Mouse (Mus musculus): Measurements from ENCODE around the gene Bri3. TPM values are rescaled to one million over a fixed set of nuclear protein-coding genes. Genes with fewer than 3 reads are reported as not detected.

The Bri3 gene
- polyA plus RNA-seq, 1 experiment = 90.6 TPM

DNA sequence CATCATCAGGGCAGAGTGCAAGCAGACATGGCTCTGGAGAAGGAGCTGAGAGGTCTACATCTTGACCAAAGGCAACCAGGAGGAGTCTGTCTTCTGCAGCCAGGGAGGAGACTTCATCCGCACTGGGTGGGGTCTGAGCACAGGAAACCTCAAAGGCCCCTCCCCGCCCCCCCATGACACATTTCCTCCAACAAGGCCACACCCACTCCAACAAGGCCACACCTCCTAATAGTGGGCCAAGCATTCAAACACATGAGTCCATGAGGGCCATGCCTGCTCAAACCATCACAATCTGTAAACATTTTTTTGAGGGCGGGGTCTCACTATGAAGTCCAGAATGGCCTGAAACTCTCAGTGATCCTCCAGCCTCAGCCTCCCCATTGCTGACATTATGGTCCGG, 135.2 kb downstream of the Bri3 start:
- TF ChIP-seq CTCF (IDR thresholded peaks at IDR 0.05; ENCODE audit: borderline replicate concordance, insufficient read depth, low read length) (no peak), POLR2A (IDR thresholded peaks at IDR 0.05; ENCODE audit: low read depth, low read length) (no peak)

GRCm38 (mm10) chr5:144380689-144381088, 136.5 kb downstream of the Bri3 start:
- Histone ChIP-seq H3K4me1 (ENCODE audit: control insufficient read depth, insufficient read depth, low read length) (no peaks in the 10 kb centered on the region), H3K27ac (ENCODE audit: insufficient read depth, low read length) (no peak overlapping the region), H3K4me3 (ENCODE audit: insufficient read depth, low read length) (no peak overlapping the region)
- TF ChIP-seq CTCF (IDR thresholded peaks at IDR 0.05; ENCODE audit: borderline replicate concordance, insufficient read depth, low read length) (no peak), POLR2A (IDR thresholded peaks at IDR 0.05; ENCODE audit: low read depth, low read length) (no peak)

More for the DNA sequence above, 135.2 kb downstream of the Bri3 start:
- no peak overlapping the region for H3K4me3 ChIP-seq (ENCODE audit: insufficient read depth, low read length)
- no peak overlapping the region for H3K27ac ChIP-seq (ENCODE audit: insufficient read depth, low read length)
- no peaks in the 10 kb centered on the region for H3K4me1 ChIP-seq (ENCODE audit: control insufficient read depth, insufficient read depth, low read length)

- TF ChIP-seq POLR2A (IDR thresholded peaks at IDR 0.05; ENCODE audit: low read depth, low read length) (no peak), CTCF (IDR thresholded peaks at IDR 0.05; ENCODE audit: borderline replicate concordance, insufficient read depth, low read length) (no peak)
- H3K27ac ChIP-seq (ENCODE audit: insufficient read depth, low read length) = no peak overlapping the region
- no peak overlapping the region for H3K4me3 ChIP-seq (ENCODE audit: insufficient read depth, low read length)
- H3K4me1 ChIP-seq (ENCODE audit: control insufficient read depth, insufficient read depth, low read length) = no peaks in the 10 kb centered on the region
These were observed 137.5 kb downstream of the Bri3 start for GRCm38 (mm10) chr5:144381782-144382181.

- Histone ChIP-seq H3K27ac (ENCODE audit: insufficient read depth, low read length) (no peak overlapping the region), H3K4me1 (ENCODE audit: control insufficient read depth, insufficient read depth, low read length) (no peaks in the 10 kb centered on the region), H3K4me3 (ENCODE audit: insufficient read depth, low read length) (no peak overlapping the region)
- no peak for TF ChIP-seq CTCF (IDR thresholded peaks at IDR 0.05; ENCODE audit: borderline replicate concordance, insufficient read depth, low read length)
- no peak for TF ChIP-seq POLR2A (IDR thresholded peaks at IDR 0.05; ENCODE audit: low read depth, low read length)
These were observed 139.7 kb downstream of the Bri3 start for GRCm38 (mm10) chr5:144383936-144384335.

GRCm38 (mm10) chr5:144387851-144388250, 143.6 kb downstream of the Bri3 start:
- H3K27ac ChIP-seq (ENCODE audit: insufficient read depth, low read length) = no peak overlapping the region
- no peak overlapping the region for H3K4me3 ChIP-seq (ENCODE audit: insufficient read depth, low read length)
- H3K4me1 ChIP-seq (ENCODE audit: control insufficient read depth, insufficient read depth, low read length) = no peaks in the 10 kb centered on the region
- TF ChIP-seq POLR2A (IDR thresholded peaks at IDR 0.05; ENCODE audit: low read depth, low read length) (no peak), CTCF (IDR thresholded peaks at IDR 0.05; ENCODE audit: borderline replicate concordance, insufficient read depth, low read length) (no peak)

GRCm38 (mm10) chr5:144394142-144394541, 149.9 kb downstream of the Bri3 start:
- Histone ChIP-seq H3K4me3 (ENCODE audit: insufficient read depth, low read length) (no peak overlapping the region), H3K27ac (ENCODE audit: insufficient read depth, low read length) (no peak overlapping the region), H3K4me1 (ENCODE audit: control insufficient read depth, insufficient read depth, low read length) (no peaks in the 10 kb centered on the region)
- TF ChIP-seq CTCF (IDR thresholded peaks at IDR 0.05; ENCODE audit: borderline replicate concordance, insufficient read depth, low read length) (no peak), POLR2A (IDR thresholded peaks at IDR 0.05; ENCODE audit: low read depth, low read length) (no peak)

GRCm38 (mm10) chr5:144397566-144397965, 153.3 kb downstream of the Bri3 start:
- no peak for TF ChIP-seq CTCF (IDR thresholded peaks at IDR 0.05; ENCODE audit: borderline replicate concordance, insufficient read depth, low read length)
- no peak for TF ChIP-seq POLR2A (IDR thresholded peaks at IDR 0.05; ENCODE audit: low read depth, low read length)
- Histone ChIP-seq H3K4me3 (ENCODE audit: insufficient read depth, low read length) (no peak overlapping the region), H3K4me1 (ENCODE audit: control insufficient read depth, insufficient read depth, low read length) (no peaks in the 10 kb centered on the region), H3K27ac (ENCODE audit: insufficient read depth, low read length) (no peak overlapping the region)

- H3K4me3 ChIP-seq (ENCODE audit: insufficient read depth, low read length) = no peak overlapping the region
- TF ChIP-seq CTCF (IDR thresholded peaks at IDR 0.05; ENCODE audit: borderline replicate concordance, insufficient read depth, low read length) = no peak
- H3K4me1 ChIP-seq (ENCODE audit: control insufficient read depth, insufficient read depth, low read length) = no peaks in the 10 kb centered on the region
- H3K27ac ChIP-seq (ENCODE audit: insufficient read depth, low read length) = no peak overlapping the region
These were observed 156.6 kb downstream of the Bri3 start for GRCm38 (mm10) chr5:144400821-144401220.

- Histone ChIP-seq H3K4me3 (ENCODE audit: insufficient read depth, low read length) (no peak overlapping the region), H3K4me1 (ENCODE audit: control insufficient read depth, insufficient read depth, low read length) (no peaks in the 10 kb centered on the region), H3K27ac (ENCODE audit: insufficient read depth, low read length) (no peak overlapping the region)
- TF ChIP-seq POLR2A (IDR thresholded peaks at IDR 0.05; ENCODE audit: low read depth, low read length) (no peak), CTCF (IDR thresholded peaks at IDR 0.05; ENCODE audit: borderline replicate concordance, insufficient read depth, low read length) (no peak)
These were observed 162.0 kb downstream of the Bri3 start for GRCm38 (mm10) chr5:144406256-144406655.

DNA sequence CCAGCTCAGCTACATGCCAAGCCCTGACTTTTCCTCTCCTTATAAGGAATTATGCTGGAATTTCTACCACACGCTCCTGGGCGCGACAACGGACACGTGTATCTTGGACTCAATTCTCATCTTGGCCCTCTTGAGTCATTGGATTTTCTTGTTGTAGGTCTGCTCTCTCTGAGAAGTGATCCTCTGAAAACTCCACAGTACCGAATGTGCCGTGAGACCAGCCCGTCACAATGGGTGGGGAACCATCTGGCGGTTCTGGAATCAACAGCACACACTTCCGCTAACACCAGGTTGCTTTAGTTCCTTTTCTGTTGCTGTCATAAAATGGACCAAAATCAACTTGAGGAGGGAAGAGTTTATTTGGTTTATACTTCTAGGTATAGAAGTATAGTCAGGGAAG, 166.4 kb downstream of the Bri3 start:
- no peak overlapping the region for H3K27ac ChIP-seq (ENCODE audit: insufficient read depth, low read length)
- TF ChIP-seq POLR2A (IDR thresholded peaks at IDR 0.05; ENCODE audit: low read depth, low read length) = no peak
- no peak for TF ChIP-seq CTCF (IDR thresholded peaks at IDR 0.05; ENCODE audit: borderline replicate concordance, insufficient read depth, low read length)
- no peaks in the 10 kb centered on the region for H3K4me1 ChIP-seq (ENCODE audit: control insufficient read depth, insufficient read depth, low read length)
- no peak overlapping the region for H3K4me3 ChIP-seq (ENCODE audit: insufficient read depth, low read length)

GRCm38 (mm10) chr5:144411702-144412101, 167.5 kb downstream of the Bri3 start:
- Histone ChIP-seq H3K4me3 (ENCODE audit: insufficient read depth, low read length) (no peak overlapping the region), H3K27ac (ENCODE audit: insufficient read depth, low read length) (no peak overlapping the region), H3K4me1 (ENCODE audit: control insufficient read depth, insufficient read depth, low read length) (no peaks in the 10 kb centered on the region)
- TF ChIP-seq POLR2A (IDR thresholded peaks at IDR 0.05; ENCODE audit: low read depth, low read length) = no peak
- no peak for TF ChIP-seq CTCF (IDR thresholded peaks at IDR 0.05; ENCODE audit: borderline replicate concordance, insufficient read depth, low read length)
